Mouse (Mus musculus): Measurements from ENCODE around the gene Bloc1s6.

GRCm38 (mm10) chr2:122701871-122702180 is 36.5 kb upstream of the Bloc1s6 start:
- no peak for TF ChIP-seq CTCF (IDR thresholded peaks at IDR 0.05; ENCODE audit: low read depth, low read length)
- TF ChIP-seq GATA1 (IDR thresholded peaks at IDR 0.05; ENCODE audit: borderline replicate concordance, low read length) = no peak
- no peak for TF ChIP-seq TAL1 (conservative IDR thresholded peaks at IDR 0.05; ENCODE audit: low read depth, low read length)
- no peak for TF ChIP-seq POLR2AphosphoS5 (IDR thresholded peaks at IDR 0.05; ENCODE audit: insufficient replicate concordance, low read depth, low read length)

All from G1E (cell line).